Mouse (Mus musculus) E14TG2a.4 (cell line): Measurements from ENCODE around the gene Gclc.

Experiments
- H3K27me3 ChIP-seq: 2 replicates; pipeline ENCODE4 v1.6.1; 2014; ENCODE audit warnings: low read length, control low read depth; ENCODE audit not compliant: insufficient read depth
- H3K36me3 ChIP-seq: 2 replicates; pipeline ENCODE4 v1.6.1; 2014; ENCODE audit warnings: low read length, control low read depth; ENCODE audit not compliant: insufficient read depth
- H3K4me1 ChIP-seq: replicated peaks from 2 replicates; pipeline ENCODE4 v1.6.1; 2014; ENCODE audit warnings: low read depth, low read length, control low read depth
- H3K4me3 ChIP-seq: replicated peaks from 2 replicates; pipeline ENCODE4 v1.5.1; 2014; ENCODE audit warnings: mild to moderate bottlenecking, low read length
- H3K9me3 ChIP-seq: 2 replicates; pipeline ENCODE4 v1.6.1; 2014; ENCODE audit warnings: low read length, control low read depth
- CTCF ChIP-seq: conservative IDR thresholded peaks from 2 replicates; pipeline ENCODE4 v1.5.1; 2014; ENCODE audit warnings: low read length
- NANOG ChIP-seq: IDR thresholded peaks from 2 replicates; pipeline ENCODE4 v1.6.1; 2014; ENCODE audit warnings: borderline replicate concordance, low read length, mixed read lengths
- POU5F1 ChIP-seq: IDR thresholded peaks from 2 replicates; pipeline ENCODE4 v1.6.1; 2014; ENCODE audit warnings: low read length, borderline replicate concordance

The Gclc gene

GRCm38 (mm10) chr9:77753853-77754727 lies at the start of gene Gclc:
TSS of gene Gclc (plus strand) at chr9:77754535.
- H3K36me3 ChIP-seq: peaks cover 27% of the 10 kb centered on the region
- no peak for TF ChIP-seq POU5F1
- TF ChIP-seq NANOG: no peak
- no peak for TF ChIP-seq CTCF
- H3K4me1 ChIP-seq: peaks cover 47% of the 10 kb centered on the region
- H3K4me3 ChIP-seq: peak within 1 kb of the TSS; percentile 92
- H3K27me3 ChIP-seq: peaks cover 4% of the 10 kb centered on the region; the same call in 1 of the 2 replicates
- H3K9me3 ChIP-seq: peaks cover 14% of the 10 kb centered on the region

DNA sequence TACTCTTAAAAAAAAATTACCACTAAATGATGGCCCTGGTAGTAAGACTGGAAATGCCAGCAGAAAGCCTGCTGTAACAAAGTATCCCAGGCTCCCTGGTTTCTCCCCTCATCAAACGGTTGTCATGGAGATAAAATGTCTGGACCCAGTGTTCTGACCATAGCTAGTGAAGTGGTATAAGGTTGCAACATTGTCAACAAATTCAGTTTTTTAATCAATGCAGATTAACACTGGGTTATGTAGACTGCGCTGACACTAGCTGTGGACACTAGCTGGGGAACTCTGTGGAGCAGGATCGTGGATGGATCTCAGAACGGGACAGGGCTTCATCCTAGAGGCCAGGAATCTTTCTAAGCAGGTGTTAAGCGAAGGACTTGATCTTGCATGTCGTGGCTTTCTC lies 47.8 kb upstream of the Gclc start:
- no peaks in the 10 kb centered on the region for H3K27me3 ChIP-seq
- no peaks in the 10 kb centered on the region for H3K9me3 ChIP-seq
- H3K4me1 ChIP-seq: no peaks in the 10 kb centered on the region
- no peak overlapping the region for H3K4me3 ChIP-seq
- TF ChIP-seq NANOG (no peak), POU5F1 (no peak), CTCF (no peak)
- no peaks in the 10 kb centered on the region for H3K36me3 ChIP-seq

- Histone ChIP-seq H3K36me3 (no peaks in the 10 kb centered on the region), H3K4me3 (no peak overlapping the region), H3K9me3 (no peaks in the 10 kb centered on the region), H3K4me1 (no peaks in the 10 kb centered on the region), H3K27me3 (no peaks in the 10 kb centered on the region)
- TF ChIP-seq NANOG: no peak
- TF ChIP-seq CTCF: no peak
- TF ChIP-seq POU5F1: no peak
These were observed 46.7 kb upstream of the Gclc start for GRCm38 (mm10) chr9:77707433-77708139.

DNA sequence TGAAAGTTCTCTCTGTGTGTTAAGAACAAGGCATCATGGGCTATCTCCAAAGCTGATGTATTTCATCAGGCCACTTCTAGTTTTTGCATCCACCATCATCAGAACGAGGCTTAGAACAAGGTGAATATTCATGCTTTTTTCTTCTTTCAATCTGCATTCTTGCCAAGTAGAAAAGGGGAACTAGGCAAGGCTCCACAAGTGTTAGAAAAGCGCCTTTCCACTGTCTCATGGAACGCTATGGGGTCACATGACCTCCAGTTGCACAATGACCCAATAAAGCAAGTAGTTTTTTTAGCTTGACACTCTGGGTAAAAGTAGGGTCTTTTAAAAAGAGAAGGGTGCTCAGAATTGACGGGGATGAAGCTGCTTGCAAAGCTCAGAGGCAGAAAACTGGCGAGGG lies 45.4 kb upstream of the Gclc start:
- Histone ChIP-seq H3K4me3 (no peak overlapping the region), H3K4me1 (no peaks in the 10 kb centered on the region), H3K9me3 (no peaks in the 10 kb centered on the region), H3K27me3 (no peaks in the 10 kb centered on the region), H3K36me3 (no peaks in the 10 kb centered on the region)
- no peak for TF ChIP-seq NANOG
- no peak for TF ChIP-seq POU5F1
- TF ChIP-seq CTCF: no peak

DNA sequence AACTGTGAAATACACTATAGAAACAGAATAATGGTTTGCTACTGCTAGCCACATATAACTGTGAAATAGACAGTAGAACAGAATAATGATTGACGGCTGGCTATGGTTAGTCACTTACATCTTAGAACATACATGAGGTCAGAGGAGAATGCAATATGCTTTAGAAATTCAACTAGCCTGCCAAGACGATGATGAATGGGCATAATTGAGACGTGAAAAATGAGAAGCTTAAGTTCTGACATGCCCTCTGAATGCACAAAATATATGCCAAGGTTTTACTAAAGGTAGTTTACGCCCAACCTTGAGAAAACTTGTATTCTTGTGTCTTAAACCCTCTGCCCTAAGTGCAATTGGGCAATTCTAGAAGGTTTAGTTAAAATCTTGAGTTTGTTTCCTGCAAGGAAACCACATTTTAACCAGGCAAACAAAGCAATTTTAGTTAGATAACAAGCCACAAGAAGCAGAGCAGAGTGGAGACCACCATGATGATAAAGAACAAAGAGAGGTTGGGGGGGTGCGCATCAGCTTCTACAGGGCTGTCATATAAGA lies 43.2 kb upstream of the Gclc start:
- no peaks in the 10 kb centered on the region for H3K36me3 ChIP-seq
- no peaks in the 10 kb centered on the region for H3K9me3 ChIP-seq
- H3K27me3 ChIP-seq: no peaks in the 10 kb centered on the region
- no peak overlapping the region for H3K4me3 ChIP-seq
- TF ChIP-seq CTCF: no peak
- no peak for TF ChIP-seq POU5F1
- TF ChIP-seq NANOG: no peak
- H3K4me1 ChIP-seq: no peaks in the 10 kb centered on the region

DNA sequence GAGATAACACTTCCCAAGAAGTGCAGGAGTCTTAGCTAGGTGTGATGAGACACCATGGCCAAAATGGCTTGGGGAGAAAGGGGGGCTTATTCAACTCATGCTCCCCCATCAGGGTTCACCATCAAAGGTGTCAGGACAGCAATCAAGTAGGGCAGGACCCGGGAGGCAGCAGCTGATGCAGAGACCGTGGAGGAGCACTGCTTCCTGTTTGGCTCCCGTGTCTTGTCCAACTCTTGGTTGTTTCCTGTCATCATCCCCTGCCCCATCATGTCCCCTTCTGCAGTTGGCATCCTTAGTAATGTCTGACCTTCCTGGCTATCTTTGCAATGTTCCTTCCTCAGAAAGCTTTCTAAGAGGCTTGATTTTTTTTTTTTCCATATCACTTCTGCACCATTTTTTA lies 41.5 kb upstream of the Gclc start:
- Histone ChIP-seq H3K27me3 (no peaks in the 10 kb centered on the region), H3K36me3 (no peaks in the 10 kb centered on the region), H3K4me3 (no peak overlapping the region), H3K9me3 (no peaks in the 10 kb centered on the region), H3K4me1 (no peaks in the 10 kb centered on the region)
- no peak for TF ChIP-seq POU5F1
- no peak for TF ChIP-seq CTCF
- no peak for TF ChIP-seq NANOG

DNA sequence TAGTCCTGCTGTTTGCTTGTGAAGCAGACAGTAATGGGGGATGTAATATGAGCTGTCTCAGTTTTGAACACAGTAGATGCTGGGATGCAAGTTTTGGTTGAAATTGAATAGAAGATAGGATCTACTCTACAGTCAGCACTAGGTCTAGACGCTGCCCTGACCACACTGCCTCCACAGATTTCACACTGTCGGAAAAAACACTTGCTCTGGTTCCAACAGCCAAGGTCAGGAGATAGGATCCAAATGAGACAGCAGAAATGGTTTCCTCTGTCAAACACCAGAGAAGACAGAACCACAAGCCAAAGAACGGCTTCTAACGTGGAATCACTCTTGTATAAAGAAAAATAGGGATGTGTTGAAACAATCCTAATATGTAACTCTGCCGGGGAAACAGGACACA lies 41.0 kb upstream of the Gclc start:
- no peak overlapping the region for H3K4me3 ChIP-seq
- no peaks in the 10 kb centered on the region for H3K27me3 ChIP-seq
- H3K9me3 ChIP-seq: no peaks in the 10 kb centered on the region
- H3K36me3 ChIP-seq: no peaks in the 10 kb centered on the region
- TF ChIP-seq CTCF (no peak), NANOG (no peak), POU5F1 (no peak)
- no peaks in the 10 kb centered on the region for H3K4me1 ChIP-seq

- no peaks in the 10 kb centered on the region for H3K4me1 ChIP-seq
- TF ChIP-seq CTCF (no peak), POU5F1 (no peak), NANOG (no peak)
- no peaks in the 10 kb centered on the region for H3K9me3 ChIP-seq
These were observed 39.1 kb upstream of the Gclc start for GRCm38 (mm10) chr9:77715262-77715661.

More at GRCm38 (mm10) chr9:77715262-77715661, 39.1 kb upstream of the Gclc start:
- Histone ChIP-seq H3K36me3 (no peaks in the 10 kb centered on the region), H3K4me3 (no peak overlapping the region), H3K27me3 (no peaks in the 10 kb centered on the region)
